Mouse (Mus musculus) retina, postnatal 1 day (tissue): ENCODE data around the gene Ovca2.

ENCODE experiments used
- DNase-seq: peaks from one replicate; pipeline ENCODE4 v3.0.0-alpha.2; 2012

Gene Ovca2

DNA sequence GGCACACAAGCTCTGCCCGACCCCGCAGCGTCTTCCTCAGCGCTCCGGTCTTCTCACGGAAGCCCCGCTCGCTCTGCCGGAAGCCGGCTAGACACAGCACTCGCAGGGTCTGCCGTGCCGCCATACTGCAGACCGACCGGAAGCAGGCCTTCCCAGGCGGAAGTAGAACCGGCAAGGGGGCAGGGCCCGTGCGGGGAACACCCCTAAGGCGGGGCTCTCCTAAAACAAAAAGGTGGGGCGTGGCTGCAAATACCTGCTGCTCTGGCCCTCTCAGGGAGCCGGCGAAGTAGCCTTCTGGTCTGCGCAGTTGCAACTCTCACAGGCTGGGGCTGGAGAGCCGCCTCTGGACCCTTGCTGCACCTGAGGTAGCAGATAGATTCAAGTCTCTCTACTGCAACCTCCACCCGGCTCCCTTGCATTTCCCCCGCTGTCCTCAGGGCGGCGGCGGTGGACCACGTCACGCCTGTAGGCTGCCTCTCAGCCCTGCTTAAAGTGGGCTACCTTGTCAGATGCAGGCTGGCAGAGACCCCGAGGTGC is at the start of gene Ovca2:
Gene Ovca2 (minus strand): TSS at position 164 of the 537 bp plus-strand sequence.
- peak; percentile 94 for DNase-seq

DNA sequence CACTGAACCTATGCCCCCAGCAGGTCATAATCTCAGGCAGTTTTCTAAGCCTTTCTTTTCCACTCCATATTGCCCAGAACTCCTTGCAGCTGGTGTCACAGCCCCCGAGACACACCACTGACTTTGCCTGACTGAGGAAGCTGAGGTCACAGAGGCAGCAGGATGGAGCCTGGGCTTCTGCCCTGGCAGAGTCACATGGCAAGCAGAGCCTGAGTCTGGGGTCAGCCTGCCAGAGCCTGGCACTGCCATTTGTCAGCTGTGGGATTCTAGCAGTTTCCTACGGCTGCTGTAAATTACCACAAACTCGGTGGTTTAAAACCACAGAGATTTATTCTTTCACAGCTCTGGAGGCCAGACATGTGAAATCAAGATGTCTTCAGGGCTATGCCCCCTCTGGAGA is 49.0 kb upstream of the Ovca2 start:
- no peak for DNase-seq

DNA sequence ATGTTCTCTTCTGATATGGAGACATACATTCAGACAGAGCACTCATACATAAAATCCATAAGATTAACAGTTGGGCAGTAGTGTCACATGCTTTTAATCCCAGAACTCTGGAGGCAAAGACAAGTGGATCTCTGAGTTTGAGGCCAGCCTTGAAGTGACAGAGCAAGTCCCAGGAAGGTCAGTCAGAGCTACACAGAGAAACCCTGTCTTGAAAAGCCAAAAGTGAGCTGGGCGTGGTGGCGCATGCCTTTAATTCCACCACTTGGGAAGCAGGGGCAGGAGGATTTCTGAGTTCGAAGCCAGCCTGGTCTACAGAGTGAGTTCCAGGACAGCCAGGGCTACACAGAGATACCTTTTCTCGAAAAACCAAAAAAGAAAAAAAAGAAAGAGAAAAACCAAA is 46.2 kb upstream of the Ovca2 start:
- DNase-seq, result no peak

DNA sequence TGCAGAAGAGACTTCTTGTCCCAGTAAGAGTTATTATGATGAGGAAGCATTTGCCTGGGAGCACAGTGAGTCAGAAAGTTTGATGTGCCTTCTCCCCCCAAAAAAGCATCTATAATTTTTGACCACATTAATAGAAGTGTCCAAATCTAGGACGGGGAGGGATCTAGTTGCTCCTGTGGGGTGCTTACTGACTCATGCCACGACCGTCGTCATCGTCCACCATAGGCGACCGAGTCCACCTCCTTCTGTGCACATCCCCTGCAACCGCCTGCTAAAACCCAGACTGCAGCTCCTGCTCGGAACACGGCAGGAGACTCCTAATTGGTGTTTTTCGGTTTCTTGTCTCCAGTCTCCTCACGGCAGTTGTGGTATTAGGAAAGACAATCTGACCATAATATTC is 45.4 kb upstream of the Ovca2 start:
- DNase-seq, result no peak

DNA sequence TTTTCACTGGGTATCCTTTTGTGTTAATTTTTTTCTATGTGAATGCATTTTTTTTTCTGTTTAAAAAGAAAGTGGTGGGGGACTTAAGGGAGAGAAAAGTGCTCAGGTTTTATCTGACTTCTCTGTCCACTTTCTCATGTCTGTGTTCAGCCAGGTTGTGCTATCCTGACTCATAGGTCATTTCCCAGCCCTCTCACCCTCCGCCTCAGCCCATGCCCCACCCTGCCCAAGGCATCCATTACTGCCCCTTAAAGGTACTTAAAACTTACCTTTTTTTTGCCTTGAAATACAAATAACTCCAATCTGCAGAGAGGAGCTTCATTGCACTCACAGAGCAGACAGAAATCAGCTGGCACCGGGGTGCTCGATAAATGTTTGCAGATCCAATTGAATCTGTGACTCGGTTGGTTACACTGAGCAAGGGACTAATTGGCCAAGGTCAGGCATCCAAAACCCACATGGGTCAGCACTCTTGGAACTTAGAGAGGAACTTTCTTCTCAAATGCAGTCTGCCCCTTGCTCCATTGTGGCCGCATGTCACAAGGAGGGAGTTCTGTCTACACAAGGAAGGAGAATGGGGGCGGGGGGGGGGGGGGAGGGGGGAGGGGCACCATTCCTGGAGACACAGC is 42.0 kb upstream of the Ovca2 start:
- DNase-seq, result no peak

DNA sequence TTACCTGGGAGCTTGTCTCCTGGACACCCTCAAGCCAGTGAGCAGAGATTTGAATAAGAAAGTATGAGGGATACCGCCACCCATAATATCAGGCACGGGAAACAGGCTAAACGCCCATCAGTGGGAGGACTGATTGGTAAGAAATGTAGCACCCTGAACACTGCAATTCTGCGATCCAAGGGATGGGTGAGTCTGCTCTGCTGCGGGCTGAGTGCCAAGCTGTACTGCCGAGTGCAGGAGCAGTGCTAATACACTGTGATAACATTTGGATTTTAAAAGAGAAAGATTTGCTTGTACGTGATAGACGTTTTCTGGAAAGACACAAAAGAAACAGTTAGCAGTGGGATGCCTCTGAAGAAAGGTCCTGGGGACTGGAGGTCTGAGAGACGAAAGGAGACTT is 41.5 kb upstream of the Ovca2 start:
- DNase-seq, result no peak

DNA sequence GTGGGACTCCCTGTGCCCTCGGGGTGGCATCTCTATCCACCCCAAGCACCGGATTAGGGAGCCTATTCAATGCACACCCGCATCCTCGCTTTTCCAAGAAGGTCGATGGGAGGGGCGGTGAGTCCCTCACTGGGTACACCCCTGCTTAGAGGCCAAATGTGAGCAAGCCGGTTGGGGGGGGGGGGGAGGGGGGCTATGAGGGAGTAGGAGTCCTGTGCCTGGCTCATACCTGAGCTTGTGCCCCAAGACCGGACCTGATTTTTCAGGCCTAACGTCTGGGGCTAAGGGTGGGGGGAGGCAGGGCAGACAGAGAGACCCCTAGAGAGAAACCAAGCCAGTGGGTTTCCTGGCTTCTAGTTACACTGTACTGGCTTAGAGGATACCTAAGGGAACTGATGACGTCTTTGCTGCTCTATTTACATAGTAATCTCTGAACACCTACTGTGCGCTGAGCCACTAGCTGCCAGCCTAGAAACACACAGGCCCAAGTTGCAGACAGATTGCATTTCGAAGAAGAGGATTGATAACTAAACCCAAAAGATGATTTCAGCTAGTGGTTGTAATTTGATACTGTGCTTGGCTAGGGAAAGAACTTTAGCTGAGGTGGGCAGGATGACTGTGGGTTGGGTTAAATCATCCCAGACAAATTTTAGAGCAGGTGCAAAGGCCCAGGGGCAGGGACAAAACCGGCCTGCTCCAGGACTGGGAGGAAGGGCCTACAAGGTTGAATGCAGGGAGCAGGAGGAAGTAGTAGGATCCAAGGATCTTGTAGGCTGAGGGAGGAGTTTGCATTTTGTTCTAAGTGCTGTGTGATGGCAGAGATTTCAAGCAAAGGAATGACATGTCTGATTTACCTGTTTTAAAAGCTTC is 35.7 kb upstream of the Ovca2 start:
- no peak for DNase-seq

DNA sequence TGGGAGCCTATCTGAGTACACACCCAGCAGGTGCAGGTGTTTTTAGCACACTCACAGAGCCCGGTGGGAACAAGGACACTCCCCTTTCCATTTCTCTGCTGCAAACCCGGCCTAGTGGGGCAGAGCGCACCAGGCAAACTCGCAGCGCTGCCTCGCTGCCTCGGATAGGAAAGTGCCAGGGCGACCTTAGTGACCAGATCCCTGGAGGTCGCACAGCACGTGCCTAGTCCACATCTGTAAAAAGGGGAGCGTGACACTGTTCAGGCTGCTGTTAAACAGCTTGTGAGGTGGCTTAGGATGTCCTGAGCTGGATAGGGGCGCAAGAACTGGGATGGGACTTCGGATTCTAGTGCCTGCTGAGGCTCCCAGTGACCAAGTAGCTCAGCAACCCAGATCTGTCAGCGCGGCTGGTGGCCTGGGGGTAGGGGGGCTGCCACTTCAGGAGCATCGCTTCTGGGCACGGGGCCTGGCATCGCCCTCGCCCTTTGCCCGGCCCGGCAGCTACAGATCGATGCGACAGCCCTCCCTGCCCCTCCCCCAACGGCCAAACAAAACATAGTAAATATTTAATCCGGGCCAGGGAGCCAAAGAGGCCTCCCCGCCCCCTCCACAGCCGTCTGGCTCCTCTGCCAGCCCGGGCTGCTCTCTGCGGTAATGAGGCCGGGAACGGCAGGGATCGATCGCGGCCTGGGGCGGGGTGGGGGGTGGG is 34.9 kb upstream of the Ovca2 start:
- DNase-seq, result peak; percentile 90

DNA sequence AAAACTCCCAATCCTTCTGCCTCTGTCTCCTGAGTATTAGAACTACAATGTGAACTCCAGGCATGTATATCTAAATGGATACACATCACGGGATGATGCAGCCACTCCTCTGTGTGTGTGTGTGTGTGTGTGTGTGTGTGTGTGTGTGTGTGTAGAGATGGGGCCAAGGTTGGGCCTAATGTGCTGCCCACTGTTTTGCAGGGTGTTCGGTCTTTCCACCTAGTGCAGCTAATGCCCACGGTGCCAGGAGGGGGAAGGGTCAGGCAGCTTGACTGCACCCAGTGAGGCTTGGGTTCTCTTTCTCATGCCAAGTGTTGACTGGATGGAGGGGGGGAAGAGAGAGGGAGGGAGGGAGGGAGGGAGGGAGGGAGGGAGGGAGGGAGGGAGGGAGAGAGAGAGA is 34.2 kb upstream of the Ovca2 start:
- peak; percentile 52 for DNase-seq

DNA sequence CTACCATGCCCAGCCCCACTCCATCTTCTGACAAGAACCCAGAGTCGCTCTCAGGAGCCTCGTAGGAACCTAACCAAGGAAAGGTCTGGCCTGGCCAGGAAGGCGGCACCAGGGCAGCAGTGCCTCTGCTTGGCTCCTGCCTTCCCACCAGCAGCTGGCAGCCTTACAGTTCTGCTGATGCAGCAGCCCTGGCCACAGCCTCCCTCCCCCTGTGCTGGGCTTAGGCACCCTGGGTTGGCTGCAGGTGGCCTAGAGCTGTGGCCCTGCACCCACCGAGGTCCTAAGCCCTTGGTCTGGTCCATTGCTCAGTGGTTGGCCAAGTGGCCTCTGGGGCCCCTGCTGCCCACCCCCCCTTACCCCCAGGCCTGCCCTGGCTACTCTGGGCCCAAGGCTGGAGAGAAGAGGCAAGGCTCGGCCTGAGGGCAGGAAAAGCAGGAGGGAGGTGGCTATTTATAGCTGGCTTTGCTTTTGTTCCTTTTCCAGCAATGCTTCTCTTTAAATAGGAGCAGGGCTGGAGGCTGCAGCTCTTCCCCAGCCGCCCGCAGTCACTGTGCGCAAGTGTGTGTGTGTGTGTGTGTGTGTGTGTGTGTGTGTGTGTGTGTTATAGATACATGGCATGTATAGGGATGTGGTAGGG is 33.5 kb upstream of the Ovca2 start:
- DNase-seq, result peak; percentile 52

DNA sequence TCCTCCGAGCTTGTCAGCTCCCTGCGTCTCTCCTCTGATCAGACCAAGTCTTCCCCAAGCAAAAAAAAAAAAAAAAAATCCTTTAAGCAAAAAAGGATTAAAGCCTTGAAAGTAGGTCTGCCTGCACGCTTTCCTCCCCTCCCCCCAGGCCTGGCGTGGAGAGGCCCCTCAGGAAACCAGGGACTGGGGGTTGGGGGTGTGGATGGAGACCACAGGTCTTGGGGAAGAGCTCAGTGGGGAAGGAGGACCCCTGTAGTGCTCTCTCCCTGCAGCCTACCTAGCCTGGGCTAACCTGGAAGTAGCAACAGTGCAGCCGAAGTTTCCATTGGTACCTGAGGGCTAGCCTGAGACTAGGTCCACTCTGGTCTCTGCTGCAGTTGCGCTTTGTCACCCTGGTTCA is 32.1 kb upstream of the Ovca2 start:
- DNase-seq, result peak; percentile 62

DNA sequence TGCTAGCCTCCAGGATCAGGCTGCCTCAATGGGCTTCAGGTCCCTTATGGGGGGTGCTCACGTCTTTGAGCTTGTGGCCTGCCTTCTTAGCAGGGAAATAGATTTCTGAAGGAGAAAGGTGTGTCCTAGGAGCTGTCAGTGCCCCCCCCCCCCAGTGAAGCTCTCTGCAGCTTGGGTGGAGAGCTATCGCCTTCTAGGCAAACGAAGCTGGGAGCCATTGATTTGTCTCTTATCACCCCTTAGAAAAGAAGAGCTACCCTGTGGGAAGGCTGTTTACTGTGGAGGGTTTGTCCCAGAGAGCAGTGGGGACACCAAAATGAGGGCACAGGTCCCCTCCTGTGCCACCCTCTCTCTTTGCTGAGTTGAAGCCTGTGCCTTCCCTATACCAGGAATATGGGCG is 31.5 kb upstream of the Ovca2 start:
- no peak for DNase-seq

DNA sequence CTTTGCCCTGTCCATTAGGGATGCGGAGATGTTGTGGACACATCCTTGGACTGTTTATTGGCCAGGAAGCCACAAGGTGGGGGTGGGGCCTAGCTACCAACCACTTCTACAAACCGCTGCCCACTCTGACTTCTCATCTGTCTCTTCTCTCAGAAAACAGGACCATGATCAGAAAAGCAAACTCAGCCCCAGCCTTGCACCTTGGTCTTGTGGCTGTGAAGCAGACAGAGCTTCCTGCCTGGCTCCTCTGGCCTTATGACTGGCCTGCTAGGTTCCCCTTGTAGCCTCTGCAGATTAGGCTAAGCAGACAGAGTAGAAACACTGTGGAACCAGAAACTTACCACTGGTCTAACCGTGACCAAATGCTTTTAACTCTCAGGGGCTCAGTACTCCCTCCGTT is 30.7 kb upstream of the Ovca2 start:
- DNase-seq, result no peak

DNA sequence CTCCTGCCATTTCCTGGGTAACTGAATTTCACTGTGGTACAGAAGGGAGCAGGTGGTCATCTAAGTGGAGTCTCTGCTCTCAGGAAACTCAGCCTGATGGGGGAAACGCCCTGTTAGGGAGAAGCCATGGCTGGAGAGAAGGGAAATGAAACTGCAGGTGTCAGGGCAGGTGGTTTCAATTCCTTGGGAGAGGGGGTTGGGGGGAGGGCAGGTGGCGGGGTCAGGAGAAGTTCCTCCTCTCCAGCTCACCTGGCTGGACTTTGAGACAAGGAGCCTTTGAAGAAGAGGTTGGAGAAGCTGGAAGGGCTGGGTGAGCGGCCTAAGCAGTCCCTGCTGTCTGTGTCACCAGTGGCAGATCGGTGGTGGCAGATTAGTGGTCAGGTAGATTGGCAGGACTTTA is 27.7 kb upstream of the Ovca2 start:
- DNase-seq, result no peak

DNA sequence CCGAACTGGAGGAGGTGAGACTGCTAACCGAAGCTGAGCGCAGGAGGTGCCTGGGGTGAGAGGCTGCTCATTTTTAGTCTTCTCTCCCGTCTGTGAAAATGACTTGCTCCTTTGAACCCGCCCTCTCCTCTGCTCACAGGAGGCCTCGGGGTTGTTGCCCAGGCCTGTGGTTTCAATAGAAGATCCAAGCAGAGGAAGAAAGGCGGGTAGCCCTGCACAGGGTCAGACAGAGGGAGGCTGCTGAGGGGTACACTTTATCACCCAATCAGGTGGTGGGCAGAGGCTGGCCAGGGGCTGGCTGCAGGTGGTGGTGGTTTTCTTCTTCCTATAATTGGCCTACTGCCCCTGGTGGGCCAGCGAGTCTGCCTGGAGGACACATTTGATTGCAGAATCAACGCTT is 25.8 kb upstream of the Ovca2 start:
- no peak for DNase-seq

DNA sequence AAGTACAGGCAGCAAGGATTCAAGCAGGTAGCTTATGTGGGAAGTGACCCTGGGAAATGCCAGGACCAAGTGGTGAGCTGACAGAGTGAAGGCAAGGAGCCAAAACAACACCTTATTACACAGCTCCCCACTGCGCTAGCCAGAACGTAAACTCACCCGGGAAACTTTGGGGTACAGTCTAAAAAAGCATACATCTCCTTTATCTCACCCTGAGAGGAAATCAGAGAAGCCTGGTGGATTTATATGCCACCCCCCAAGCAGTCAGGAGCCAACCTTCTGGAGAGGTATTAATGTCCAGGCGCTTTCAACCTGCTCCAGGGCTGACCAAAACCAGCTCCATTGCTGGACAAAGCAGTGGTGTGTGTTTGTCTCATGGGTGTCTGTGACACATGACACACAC is 25.3 kb upstream of the Ovca2 start:
- no peak for DNase-seq

DNA sequence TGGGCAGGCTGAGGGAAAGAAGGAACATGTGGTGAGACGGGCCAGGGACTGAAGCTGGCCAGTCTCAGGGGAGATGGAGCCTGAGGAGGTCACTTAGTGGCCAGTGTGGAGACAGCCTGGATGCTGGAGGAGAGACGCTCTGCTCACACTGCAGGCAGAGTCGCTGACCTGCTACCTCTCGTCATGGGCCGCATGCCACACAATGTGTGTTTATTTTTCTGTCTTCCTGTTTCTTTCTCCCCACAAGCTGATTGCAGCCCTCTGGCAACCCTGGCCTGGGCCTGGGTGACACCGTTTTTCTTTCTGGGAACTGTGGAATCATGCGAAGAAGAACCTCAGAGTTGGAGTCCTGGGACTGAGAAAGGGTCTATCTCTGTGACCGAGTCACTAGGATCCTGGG is 23.1 kb upstream of the Ovca2 start:
- DNase-seq, result no peak

DNA sequence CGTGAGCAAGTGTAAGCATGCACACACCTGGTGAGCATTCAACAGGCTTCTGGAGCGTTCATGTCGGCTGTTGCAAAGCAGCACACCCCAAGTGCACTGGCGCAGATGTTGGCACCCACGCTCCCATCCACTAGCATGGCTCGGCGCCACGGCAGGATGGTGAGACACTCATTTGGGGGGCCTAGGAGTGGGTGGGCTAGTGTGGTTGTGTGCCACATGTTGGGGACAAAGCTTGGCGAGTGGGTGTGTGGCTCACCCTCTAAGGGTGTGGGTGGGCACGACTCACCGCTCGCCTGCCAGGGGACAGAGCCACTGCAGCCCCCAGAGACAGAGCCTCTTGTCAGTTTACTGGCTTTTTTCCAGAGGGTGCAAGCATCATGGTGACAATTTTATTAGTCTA is 22.3 kb upstream of the Ovca2 start:
- no peak for DNase-seq

DNA sequence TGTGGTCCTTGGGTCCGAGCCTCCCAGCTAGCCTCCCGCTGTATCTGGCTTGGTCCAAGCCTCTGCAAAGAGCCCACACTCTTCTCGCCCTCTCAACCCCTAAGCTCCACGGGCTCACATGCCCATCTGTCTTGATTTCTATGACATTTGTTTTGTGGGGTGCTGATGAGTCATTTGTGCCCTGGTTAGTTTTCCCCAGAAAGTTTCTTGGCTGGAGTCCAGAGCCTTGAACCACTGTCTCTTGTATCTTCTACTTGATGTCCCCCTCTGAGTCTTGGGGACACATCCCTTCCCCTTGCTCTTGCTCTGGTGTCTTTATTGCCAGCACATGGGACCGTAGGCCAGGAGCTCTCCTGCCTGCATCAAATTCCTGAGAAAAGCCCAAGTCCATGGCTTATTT is 21.3 kb upstream of the Ovca2 start:
- DNase-seq, result no peak

DNA sequence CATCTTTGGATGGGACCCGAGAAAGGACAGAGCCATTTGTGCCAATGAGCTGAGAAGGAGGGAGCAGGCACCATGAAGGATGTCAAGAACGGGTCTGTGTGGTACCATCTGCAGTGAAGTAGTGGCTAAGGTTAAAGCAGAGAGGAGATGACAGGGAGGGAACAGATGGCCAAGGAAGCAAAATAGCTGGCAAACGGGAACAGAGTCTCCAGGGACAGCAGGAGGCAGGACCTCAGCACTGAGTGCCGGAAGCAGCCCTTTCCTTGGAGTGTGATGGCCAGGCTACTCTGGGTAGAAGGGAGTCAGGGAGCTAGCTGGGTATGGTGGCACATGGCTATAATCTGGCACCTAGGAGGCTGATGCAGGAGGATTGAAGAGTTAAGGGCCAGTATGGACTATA is 20.2 kb upstream of the Ovca2 start:
- DNase-seq, result no peak

DNA sequence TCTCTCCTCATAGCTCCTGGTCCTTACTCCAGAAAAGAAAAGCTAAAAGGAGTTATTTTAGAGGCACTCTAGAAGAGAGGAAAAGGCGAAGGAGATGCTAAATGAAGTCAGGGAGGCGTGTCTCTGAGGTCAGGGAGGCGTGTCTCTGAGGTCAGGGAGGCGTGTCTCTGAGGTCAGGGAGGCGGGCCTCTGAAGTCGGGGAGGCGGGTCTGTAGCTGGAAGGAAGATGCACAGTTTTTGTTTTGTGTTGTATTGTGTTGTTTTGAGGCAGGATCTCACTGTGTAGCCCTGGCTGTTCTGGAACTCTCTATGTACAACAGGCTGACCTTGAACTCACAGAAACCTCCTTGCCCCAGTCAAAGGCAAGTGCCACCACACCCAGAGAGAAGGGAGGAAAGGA is 19.3 kb upstream of the Ovca2 start:
- no peak for DNase-seq

DNA sequence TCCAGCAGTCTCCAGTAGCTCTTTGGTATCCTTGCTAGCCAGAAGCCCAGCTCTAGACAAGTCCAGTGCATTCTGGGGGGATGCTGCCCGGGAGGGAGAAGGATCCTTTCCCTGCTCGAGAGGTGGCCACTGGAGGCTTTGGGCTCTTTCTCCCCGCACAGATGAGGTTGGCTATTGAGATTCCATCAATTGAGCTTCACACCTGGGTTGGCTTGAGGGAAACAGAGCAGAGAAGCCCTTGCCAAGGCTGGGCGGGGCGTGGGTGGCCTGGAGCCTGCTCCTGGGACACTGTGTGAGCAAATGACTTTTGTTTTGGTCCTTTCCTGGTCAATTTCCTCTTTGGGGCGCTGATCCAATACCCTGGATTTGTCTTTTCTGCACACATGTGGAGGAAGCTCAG is 17.5 kb upstream of the Ovca2 start:
- no peak for DNase-seq

DNA sequence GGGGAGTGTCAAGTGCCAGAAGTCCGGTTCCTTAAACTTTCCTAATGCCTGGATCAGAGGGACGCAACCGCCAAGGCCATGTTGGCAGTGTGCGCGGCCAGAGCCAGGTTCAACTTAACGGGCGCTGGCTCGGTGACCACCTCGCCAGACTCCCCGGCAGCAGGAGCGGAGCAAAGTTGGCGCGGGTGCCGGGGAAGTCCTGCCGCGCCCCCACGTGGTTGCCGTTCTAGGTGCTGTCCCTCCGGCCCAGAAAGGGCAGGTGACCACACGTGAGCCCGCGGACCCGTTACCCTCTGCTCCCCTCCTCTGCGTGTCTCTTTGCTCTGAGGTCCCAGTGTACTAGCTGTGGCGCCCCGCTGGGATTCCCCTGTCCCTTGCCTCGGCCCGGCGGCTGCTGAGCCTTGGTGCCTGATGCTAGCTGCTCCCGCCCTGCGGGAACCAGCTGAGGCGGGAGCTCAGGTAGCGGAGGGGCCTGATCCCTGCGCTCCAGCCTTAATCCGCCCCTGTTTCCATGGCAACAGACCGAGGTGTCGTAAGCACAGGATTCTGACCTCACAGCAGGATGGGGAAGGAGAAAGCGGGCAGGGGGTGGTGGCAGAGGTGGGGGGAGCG is 16.3 kb upstream of the Ovca2 start:
- peak; percentile 92 for DNase-seq
